Mouse (Mus musculus): ENCODE data around the gene Nkx2-2. TPM values are rescaled to one million over a fixed set of nuclear protein-coding genes. Genes with fewer than 3 reads are reported as not detected.

Nkx2-2 gene
- total and polyA plus RNA-seq, 3 experiments = not detected

GRCm38 (mm10) chr2:147186261-147186681 lies 7.8 kb downstream of the Nkx2-2 start:
- Histone ChIP-seq H3K4me2 (ENCODE audit: insufficient read depth, low read depth, poor library complexity, severe bottlenecking) (no peak overlapping the region), H3K4me3 (replicated peaks in 1 of 3; ENCODE audit: low read depth in 2 of 3, low read length in 2 of 3, poor library complexity in 1 of 3) (no peak overlapping the region), H3K4me1 (ENCODE audit: control insufficient read depth in 1 of 2, insufficient read depth in 2 of 2) (no peaks in the 10 kb centered on the region), H3K9me3 (replicated peaks; ENCODE audit: low read length) (peaks cover 4% of the 10 kb centered on the region), H3K27ac (ENCODE audit: insufficient read depth, low read depth) (no peak overlapping the region), H3K27me3 (replicated peaks) (peaks cover 38% of the 10 kb centered on the region), H3K79me2 (replicated peaks; ENCODE audit: control insufficient read depth, extremely low read depth, insufficient read depth, poor library complexity, severe bottlenecking) (no peaks in the 10 kb centered on the region), H3K36me3 (replicated peaks in 1 of 2; ENCODE audit: control insufficient read depth in 1 of 2, insufficient read depth in 1 of 2, low read length in 1 of 2) (no peaks in the 10 kb centered on the region), H3K9ac (ENCODE audit: insufficient read depth, low read depth) (no peak overlapping the region)
- in situ Hi-C loops (cut with MboI; ENCODE audit: low pct_ligation_motif_present, low pct_unique_long_range_greater_than_20kb, low sequenced_read_pairs) = no loop called here
- no peak for DNase-seq (ENCODE audit: extremely low read depth)
- no peak for TF ChIP-seq HCFC1 (IDR thresholded peaks at IDR 0.05; ENCODE audit: low read depth, low read length)
- TF ChIP-seq TCF12 (IDR thresholded peaks at IDR 0.05; ENCODE audit: low read depth, low read length) = no peak
- TF ChIP-seq NRF1 (IDR thresholded peaks at IDR 0.05; ENCODE audit: low read depth, low read length) = no peak
- TF ChIP-seq ZMIZ1 (IDR thresholded peaks at IDR 0.05; ENCODE audit: low read depth, low read length) = no peak
- TF ChIP-seq PAX5 (IDR thresholded peaks at IDR 0.05; ENCODE audit: low read length) = no peak
- TF ChIP-seq E2F4 (IDR thresholded peaks at IDR 0.05; ENCODE audit: insufficient replicate concordance, low read depth, low read length) = no peak
- no peak for TF ChIP-seq IRF4 (IDR thresholded peaks at IDR 0.05; ENCODE audit: low read depth, low read length)
- TF ChIP-seq EP300 (IDR thresholded peaks at IDR 0.05; ENCODE audit: low read length) = no peak
- no peak for TF ChIP-seq ELF1 (IDR thresholded peaks at IDR 0.05; ENCODE audit: low read depth, low read length)
- TF ChIP-seq USF1 (IDR thresholded peaks at IDR 0.05; ENCODE audit: low read depth, low read length) = no peak
- dilution Hi-C loops (cut with MboI; ENCODE audit: extremely low pct_ligation_motif_present, extremely low pct_unique_long_range_greater_than_20kb, low sequenced_read_pairs) = no loop called here

- H3K4me1 ChIP-seq (ENCODE audit: control insufficient read depth in 1 of 2, insufficient read depth in 2 of 2) = no peaks in the 10 kb centered on the region
- no peak overlapping the region for H3K27ac ChIP-seq (ENCODE audit: insufficient read depth, low read depth)
- peaks cover 31% of the 10 kb centered on the region for H3K27me3 ChIP-seq (replicated peaks)
- TF ChIP-seq ETS1 (conservative IDR thresholded peaks at IDR 0.05; ENCODE audit: low read depth, low read length) (no peak), CHD2 (IDR thresholded peaks at IDR 0.05; ENCODE audit: low read length) (no peak), TCF12 (IDR thresholded peaks at IDR 0.05; ENCODE audit: low read depth, low read length) (no peak), KAT2A (IDR thresholded peaks at IDR 0.05; ENCODE audit: insufficient replicate concordance, low read length) (no peak), IRF4 (IDR thresholded peaks at IDR 0.05; ENCODE audit: low read depth, low read length) (no peak), GABPA (IDR thresholded peaks at IDR 0.05; ENCODE audit: insufficient replicate concordance, low read depth, low read length) (no peak), ZMIZ1 (IDR thresholded peaks at IDR 0.05; ENCODE audit: low read depth, low read length) (no peak), JUN (IDR thresholded peaks at IDR 0.05; ENCODE audit: insufficient read depth, low read depth, low read length) (no peak), NELFE (IDR thresholded peaks at IDR 0.05; ENCODE audit: low read depth, low read length) (no peak), HCFC1 (IDR thresholded peaks at IDR 0.05; ENCODE audit: low read depth, low read length) (no peak), CTCF (conservative IDR thresholded peaks at IDR 0.05 in 1 of 2, IDR thresholded peaks at IDR 0.05 in 1 of 2; ENCODE audit: low read depth in 2 of 2, low read length in 2 of 2) (no peak), USF2 (conservative IDR thresholded peaks at IDR 0.05; ENCODE audit: low read depth, low read length) (no peak), USF1 (IDR thresholded peaks at IDR 0.05; ENCODE audit: low read depth, low read length) (no peak), SMC3 (IDR thresholded peaks at IDR 0.05; ENCODE audit: low read depth, low read length) (no peak), MEF2A (IDR thresholded peaks at IDR 0.05; ENCODE audit: borderline replicate concordance, low read depth, low read length) (no peak)
- peaks cover 4% of the 10 kb centered on the region for H3K9me3 ChIP-seq (replicated peaks; ENCODE audit: low read length)
- no peak for DNase-seq (ENCODE audit: extremely low read depth)
- in situ Hi-C loops (cut with MboI; ENCODE audit: low pct_ligation_motif_present, low pct_unique_long_range_greater_than_20kb, low sequenced_read_pairs) (no loop called here), dilution Hi-C loops (cut with MboI; ENCODE audit: extremely low pct_ligation_motif_present, extremely low pct_unique_long_range_greater_than_20kb, low sequenced_read_pairs) (no loop called here)
- H3K4me2 ChIP-seq (ENCODE audit: insufficient read depth, low read depth, poor library complexity, severe bottlenecking) = no peak overlapping the region
- H3K79me2 ChIP-seq (replicated peaks; ENCODE audit: control insufficient read depth, extremely low read depth, insufficient read depth, poor library complexity, severe bottlenecking) = no peaks in the 10 kb centered on the region
- no peak overlapping the region for H3K9ac ChIP-seq (ENCODE audit: insufficient read depth, low read depth)
- no peaks in the 10 kb centered on the region for H3K36me3 ChIP-seq (replicated peaks in 1 of 2; ENCODE audit: control insufficient read depth in 1 of 2, insufficient read depth in 1 of 2, low read length in 1 of 2)
- H3K4me3 ChIP-seq (replicated peaks in 1 of 3; ENCODE audit: low read depth in 2 of 3, low read length in 2 of 3, poor library complexity in 1 of 3) = no peak overlapping the region
Measured at GRCm38 (mm10) chr2:147185561-147185960, 8.5 kb downstream of the Nkx2-2 start.
